Mouse (Mus musculus) stomach, embryonic 15.5 days (tissue): ENCODE data around the gene Cops4. TPM values are rescaled to one million over a fixed set of nuclear protein-coding genes. Genes with fewer than 3 reads are reported as not detected.

Experiments used
- ATAC-seq: fragments of 200-750 bp; cut with Nextera tagmentation; 2 replicates; pipeline ENCODE4 v1.8.0; 2017; ENCODE audit warnings: low read depth, moderate number of reproducible peaks, moderate TSS enrichment; ENCODE audit not compliant: insufficient read depth, low FRiP score
- H3K27ac ChIP-seq: fragments of 300-500 bp; sonication (generic); 2 replicates; pipeline ENCODE4 v1.5.1; 2015; ENCODE audit warnings: mild to moderate bottlenecking, inconsistent platforms
- H3K27me3 ChIP-seq: fragments of 300-500 bp; sonication (generic); replicated peaks from 2 replicates; pipeline ENCODE4 v1.6.1; 2015; ENCODE audit warnings: inconsistent platforms
- H3K36me3 ChIP-seq: fragments of 300-500 bp; sonication (generic); 2 replicates; pipeline ENCODE4 v1.6.1; 2015; ENCODE audit warnings: inconsistent platforms
- H3K4me1 ChIP-seq: fragments of 300-500 bp; sonication (generic); 2 replicates; pipeline ENCODE4 v1.6.1; 2015; ENCODE audit warnings: inconsistent platforms
- H3K4me2 ChIP-seq: fragments of 300-500 bp; sonication (generic); 2 replicates; pipeline ENCODE4 v1.6.1; 2015; ENCODE audit warnings: mild to moderate bottlenecking, inconsistent platforms
- H3K4me3 ChIP-seq: fragments of 300-500 bp; sonication (generic); replicated peaks from 2 replicates; pipeline ENCODE4 v1.5.1; 2015; ENCODE audit warnings: inconsistent platforms
- H3K9ac ChIP-seq: fragments of 300-500 bp; sonication (generic); 2 replicates; pipeline ENCODE4 v1.6.1; 2015; ENCODE audit warnings: inconsistent platforms
- H3K9me3 ChIP-seq: fragments of 300-500 bp; sonication (generic); 2 replicates; pipeline ENCODE4 v1.6.1; 2016; ENCODE audit warnings: inconsistent platforms
- WGBS: fragments of 180-500 bp; shearing (Covaris S2); methylation state at CpG from one replicate; pipeline ENCODE4 v1.1.7; 2015; 5-methylcytosine and 5-hydroxymethylcytosine counted together
- microRNA-seq: library from miRNA; unstranded; fragments of <30 nt; microRNA quantifications from one replicate; pipeline ENCODE4, GENCODE M21; 2016
- polyA plus RNA-seq: library from polyadenylated mRNA; unstranded; fragments of >200 nt; fragmentation: Nextera tagmentation; extraction: Ambion mirVana; gene quantifications from 2 replicates; pipeline ENCODE4 v1.2.1, GENCODE M21; 2015

Gene Cops4
- polyA plus RNA-seq, 1 experiment from 2014 or later = 159 TPM

DNA sequence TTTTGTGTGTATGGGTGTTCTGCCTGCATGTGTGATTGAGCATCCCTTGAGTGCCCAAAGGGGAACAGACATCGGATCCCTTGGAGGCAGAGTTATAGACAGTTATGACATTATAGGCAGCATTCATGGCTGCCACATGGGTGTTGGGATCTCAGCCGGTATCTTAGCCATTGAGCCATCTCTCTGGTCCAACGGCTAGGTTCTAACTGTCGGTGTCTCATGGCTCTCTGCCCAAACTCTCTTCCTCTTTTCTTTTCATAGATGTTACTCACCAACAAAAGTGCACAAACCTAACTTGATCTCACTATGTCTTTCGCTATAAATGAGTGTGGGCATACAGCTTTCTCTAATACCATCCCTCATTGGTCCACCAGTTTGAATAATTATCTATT lies 64.3 kb downstream of the Cops4 start:
- H3K36me3 ChIP-seq = no peaks in the 10 kb centered on the region
- WGBS = 87% methylated on average over 5 of the region's 5 CpGs
- no peak overlapping the region for H3K4me3 ChIP-seq
- no peak overlapping the region for H3K9ac ChIP-seq
- ATAC-seq = no peak
- H3K27me3 ChIP-seq = no peaks in the 10 kb centered on the region
- H3K4me1 ChIP-seq = no peaks in the 10 kb centered on the region
- H3K27ac ChIP-seq = no peak overlapping the region
- H3K9me3 ChIP-seq = no peaks in the 10 kb centered on the region
- no peak overlapping the region for H3K4me2 ChIP-seq

DNA sequence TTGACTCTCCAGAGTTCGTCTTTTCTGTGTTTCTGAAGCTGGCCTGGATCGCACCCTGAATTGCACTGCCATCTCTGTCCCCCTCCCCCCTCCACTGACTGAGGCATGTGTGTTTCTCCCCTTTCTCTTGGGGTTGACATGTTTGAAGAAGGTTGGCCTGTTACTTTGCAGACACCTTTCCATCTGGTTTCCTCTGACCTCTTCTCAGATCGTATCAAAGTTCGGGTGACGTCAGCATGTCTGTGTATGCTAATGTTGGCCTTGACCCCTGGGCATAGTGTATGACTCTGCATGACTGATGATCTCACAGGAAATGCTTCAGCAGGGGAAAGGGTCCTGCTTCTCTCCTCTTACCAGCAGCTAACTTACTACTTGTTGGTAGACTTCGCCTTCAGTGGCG lies 65.0 kb downstream of the Cops4 start:
- H3K27me3 ChIP-seq = no peaks in the 10 kb centered on the region
- H3K9me3 ChIP-seq = no peaks in the 10 kb centered on the region
- no peak for ATAC-seq
- H3K9ac ChIP-seq = no peak overlapping the region
- H3K4me3 ChIP-seq = no peak overlapping the region
- H3K4me2 ChIP-seq = no peak overlapping the region
- WGBS = 69% methylated on average over 7 of the region's 7 CpGs
- H3K27ac ChIP-seq = no peak overlapping the region
- no peaks in the 10 kb centered on the region for H3K36me3 ChIP-seq
- no peaks in the 10 kb centered on the region for H3K4me1 ChIP-seq

DNA sequence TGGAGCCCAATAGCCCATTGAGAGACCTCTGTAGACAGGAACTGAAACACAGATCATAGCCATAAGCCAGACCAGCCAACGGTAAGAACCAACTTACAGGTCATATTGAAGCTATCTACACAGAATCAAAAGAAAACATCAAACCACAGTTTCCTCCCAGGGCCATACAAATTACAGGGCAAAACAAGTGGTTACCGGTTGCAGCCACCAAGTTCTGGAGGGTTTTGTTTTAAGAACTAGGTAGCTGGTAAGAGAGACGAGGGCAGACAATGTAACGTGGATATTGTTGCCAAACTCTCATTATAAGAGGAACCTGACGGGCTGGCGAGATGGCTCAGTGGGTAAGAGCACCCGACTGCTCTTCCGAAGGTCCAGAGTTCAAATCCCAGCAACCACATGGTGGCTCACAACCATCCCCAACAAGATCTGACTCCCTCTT lies 67.1 kb downstream of the Cops4 start:
- 85% methylated on average over 8 of the region's 8 CpGs for WGBS
- H3K9me3 ChIP-seq = no peaks in the 10 kb centered on the region
- H3K4me3 ChIP-seq = no peak overlapping the region
- no peak overlapping the region for H3K27ac ChIP-seq
- H3K9ac ChIP-seq = no peak overlapping the region
- no peaks in the 10 kb centered on the region for H3K27me3 ChIP-seq
- H3K4me2 ChIP-seq = no peak overlapping the region
- H3K36me3 ChIP-seq = no peaks in the 10 kb centered on the region
- no peaks in the 10 kb centered on the region for H3K4me1 ChIP-seq
- ATAC-seq = no peak

DNA sequence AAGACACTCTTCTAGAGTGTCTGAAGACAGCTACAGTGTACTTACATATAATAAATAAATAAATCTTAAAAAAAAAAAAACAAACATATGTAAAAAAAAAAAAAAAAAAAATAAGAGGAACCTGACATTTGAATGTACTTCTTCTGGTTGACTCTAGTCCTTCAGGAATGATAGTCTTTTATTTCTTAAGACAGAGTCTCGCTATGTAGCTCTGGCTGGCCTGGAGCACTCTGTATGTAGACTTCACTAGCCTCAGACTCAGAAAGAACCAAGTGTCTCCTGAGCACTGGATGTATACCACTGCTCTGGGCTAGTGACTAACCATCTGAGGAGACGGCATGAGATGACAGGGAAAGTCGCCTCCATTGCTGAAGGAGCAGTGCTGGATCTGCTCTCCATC lies 67.5 kb downstream of the Cops4 start:
- H3K4me2 ChIP-seq = no peak overlapping the region
- no peak overlapping the region for H3K9ac ChIP-seq
- no peaks in the 10 kb centered on the region for H3K36me3 ChIP-seq
- 88% methylated on average over 3 of the region's 3 CpGs for WGBS
- H3K4me1 ChIP-seq = no peaks in the 10 kb centered on the region
- no peak overlapping the region for H3K27ac ChIP-seq
- H3K27me3 ChIP-seq = no peaks in the 10 kb centered on the region
- no peak for ATAC-seq
- H3K4me3 ChIP-seq = no peak overlapping the region
- H3K9me3 ChIP-seq = no peaks in the 10 kb centered on the region

DNA sequence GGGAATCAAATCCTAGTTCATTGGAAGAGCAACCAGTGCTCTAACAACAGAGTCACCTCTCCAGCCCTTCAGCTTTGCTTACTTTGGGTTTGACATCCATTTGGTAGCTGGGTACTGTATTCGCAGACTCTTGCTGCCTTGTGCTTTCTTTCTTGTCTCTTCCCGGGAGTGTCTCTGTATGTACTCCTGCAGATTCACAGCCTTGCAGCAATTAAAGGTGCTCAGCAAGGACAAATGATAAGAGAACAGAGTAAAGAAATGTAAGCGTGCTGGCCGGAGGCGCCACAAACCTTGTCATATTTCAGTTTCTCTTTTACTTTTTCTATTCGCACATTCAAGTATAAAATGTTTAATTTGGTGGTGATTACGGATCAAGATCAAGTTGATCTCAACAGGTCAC lies 69.0 kb downstream of the Cops4 start:
- H3K4me3 ChIP-seq = no peak overlapping the region
- no peaks in the 10 kb centered on the region for H3K4me1 ChIP-seq
- no peak overlapping the region for H3K9ac ChIP-seq
- no peak overlapping the region for H3K4me2 ChIP-seq
- H3K9me3 ChIP-seq = no peaks in the 10 kb centered on the region
- no peaks in the 10 kb centered on the region for H3K27me3 ChIP-seq
- 82% methylated on average over 7 of the region's 7 CpGs for WGBS
- H3K27ac ChIP-seq = no peak overlapping the region
- H3K36me3 ChIP-seq = no peaks in the 10 kb centered on the region
- no peak for ATAC-seq

DNA sequence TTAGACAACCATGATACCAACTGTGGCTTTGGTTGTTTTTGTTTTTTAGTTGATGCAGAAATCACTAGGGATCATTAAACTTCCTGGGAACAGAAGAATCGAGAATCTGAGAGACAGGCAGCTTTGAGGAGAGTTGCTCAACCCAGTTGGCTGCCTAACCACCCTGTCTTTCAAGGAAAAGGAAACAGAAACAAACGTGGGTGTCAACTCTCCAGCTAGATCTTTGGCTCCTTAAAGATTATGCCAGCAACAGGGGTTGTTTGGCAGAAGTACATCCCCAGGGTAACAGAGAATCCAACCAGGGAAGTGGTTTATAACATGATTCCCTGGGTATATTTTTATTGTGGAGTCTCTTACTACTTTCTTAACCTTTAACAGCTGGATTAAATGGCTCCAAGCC lies 69.5 kb downstream of the Cops4 start:
- WGBS = 44% methylated on average over 2 of the region's 2 CpGs
- H3K27me3 ChIP-seq = no peaks in the 10 kb centered on the region
- no peaks in the 10 kb centered on the region for H3K9me3 ChIP-seq
- no peaks in the 10 kb centered on the region for H3K4me1 ChIP-seq
- no peaks in the 10 kb centered on the region for H3K36me3 ChIP-seq
- no peak overlapping the region for H3K27ac ChIP-seq
- no peak overlapping the region for H3K4me3 ChIP-seq
- ATAC-seq = no peak
- no peak overlapping the region for H3K9ac ChIP-seq
- H3K4me2 ChIP-seq = no peak overlapping the region

DNA sequence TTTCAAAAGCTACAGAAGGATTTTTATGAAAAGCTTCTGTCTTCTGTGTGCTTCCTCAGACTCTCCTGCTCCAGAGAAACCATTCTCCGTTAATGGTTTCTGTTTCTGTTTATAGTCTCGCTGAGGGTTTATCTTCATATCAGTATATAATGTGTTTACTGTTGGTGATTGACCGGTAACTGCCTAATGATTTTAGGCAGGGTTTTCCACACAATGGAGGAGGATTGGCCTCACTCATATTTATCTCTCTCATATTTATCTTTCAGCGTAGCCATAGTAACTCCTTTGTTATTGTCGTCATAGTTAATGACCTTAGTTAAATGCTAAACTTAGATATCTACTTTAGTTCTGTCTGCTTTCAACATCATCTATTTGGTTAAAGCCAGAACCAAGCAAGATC lies 72.4 kb downstream of the Cops4 start:
- no peak overlapping the region for H3K27ac ChIP-seq
- H3K27me3 ChIP-seq = no peaks in the 10 kb centered on the region
- H3K36me3 ChIP-seq = no peaks in the 10 kb centered on the region
- H3K4me3 ChIP-seq = no peak overlapping the region
- H3K9me3 ChIP-seq = no peaks in the 10 kb centered on the region
- ATAC-seq = no peak; the same call in 1 of the 2 replicates
- H3K4me2 ChIP-seq = no peak overlapping the region
- 30% methylated on average over 5 of the region's 5 CpGs for WGBS
- H3K9ac ChIP-seq = no peak overlapping the region
- no peaks in the 10 kb centered on the region for H3K4me1 ChIP-seq

DNA sequence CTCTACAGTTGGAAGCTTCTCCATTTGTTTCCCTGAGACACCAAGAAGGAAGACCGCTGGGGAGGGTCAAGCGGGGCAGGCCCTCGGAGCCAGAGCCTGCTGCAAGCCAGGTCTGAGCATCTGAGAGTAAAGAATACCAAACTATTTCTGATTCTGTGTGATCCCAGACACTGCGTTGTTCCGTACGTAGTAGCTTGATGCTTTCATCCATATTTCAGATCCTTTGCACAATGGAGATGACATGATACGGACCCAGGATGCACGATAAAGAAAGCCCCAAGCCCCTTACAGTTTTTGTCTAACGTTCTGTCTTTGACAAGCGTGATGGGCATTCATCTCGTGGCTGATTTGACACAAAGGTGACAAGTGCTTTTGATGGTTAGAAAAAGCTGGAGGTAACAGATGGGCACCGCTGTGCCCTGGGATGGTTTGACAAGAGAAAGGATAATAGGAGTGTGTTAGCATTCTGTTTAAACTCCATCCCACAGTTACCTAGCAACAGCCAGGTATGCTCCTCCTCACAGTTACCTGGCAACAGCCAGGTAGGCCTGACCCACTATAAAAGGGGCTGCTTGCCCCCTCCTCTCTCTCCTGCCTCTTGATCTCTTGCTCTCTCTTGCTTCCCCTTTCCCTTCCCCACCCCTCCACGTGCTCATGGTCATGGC lies 76.8 kb downstream of the Cops4 start:
- H3K27ac ChIP-seq = no peak overlapping the region
- no peaks in the 10 kb centered on the region for H3K27me3 ChIP-seq
- H3K36me3 ChIP-seq = no peaks in the 10 kb centered on the region
- H3K4me1 ChIP-seq = no peaks in the 10 kb centered on the region
- no peak for ATAC-seq
- H3K9ac ChIP-seq = no peak overlapping the region
- H3K4me2 ChIP-seq = no peak overlapping the region
- no peak overlapping the region for H3K4me3 ChIP-seq
- H3K9me3 ChIP-seq = no peaks in the 10 kb centered on the region
- 85% methylated on average over 13 of the region's 13 CpGs for WGBS

DNA sequence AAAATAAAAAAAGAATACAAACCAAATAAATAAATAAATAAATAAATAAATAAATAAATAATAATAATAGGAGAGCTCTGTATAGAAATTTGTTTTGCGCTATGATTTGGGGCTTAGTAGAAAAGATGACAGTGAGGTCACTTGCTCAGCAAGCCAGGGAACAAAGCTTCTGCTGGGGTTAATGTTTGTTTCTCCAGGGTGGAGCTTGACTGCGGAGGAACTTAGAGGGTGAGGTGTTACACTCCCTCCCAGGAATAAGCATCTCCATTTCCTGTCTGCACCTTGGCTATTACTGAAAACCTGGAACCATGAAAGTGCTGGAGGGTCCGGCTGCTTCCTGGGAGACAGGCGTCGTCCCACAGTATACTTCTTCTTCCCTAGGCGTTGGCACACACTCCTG lies 77.9 kb downstream of the Cops4 start:
- Histone ChIP-seq H3K9me3 (no peaks in the 10 kb centered on the region), H3K9ac (no peak overlapping the region), H3K27ac (0 out of 2 replicates have a peak overlapping the region, but pooled peaks have one; percentile 31), H3K36me3 (no peaks in the 10 kb centered on the region), H3K4me1 (no peaks in the 10 kb centered on the region), H3K4me3 (no peak overlapping the region), H3K27me3 (no peaks in the 10 kb centered on the region), H3K4me2 (no peak overlapping the region)
- ATAC-seq = no peak
- WGBS = 80% methylated on average over 6 of the region's 6 CpGs

Small RNAs within 50 kb of the gene (microRNA-seq; reads per million reads assigned to microRNA genes)
- not detected for gene Gm23222

Other genes with a start within 250 kb of the Cops4 start
- gene Sec31a, start 102.1 kb upstream of the Cops4 start, polyA plus RNA-seq = 158 and 187 TPM in 2 replicates
- gene Lin54, start 17.7 kb upstream of the Cops4 start, polyA plus RNA-seq = 11.8 and 12.9 TPM in 2 replicates
- 209 and 223 TPM in 2 replicates for gene Plac8, start 53.9 kb downstream of the Cops4 start, polyA plus RNA-seq
- 63.3 and 66.4 TPM in 2 replicates for gene Coq2, start 156.8 kb downstream of the Cops4 start, polyA plus RNA-seq
- 5.5 and 6.0 TPM in 2 replicates for gene Hpse, start 201.4 kb downstream of the Cops4 start, polyA plus RNA-seq